Mouse (Mus musculus): ENCODE results near the gene Pfdn6. TPM values are rescaled to one million over a fixed set of nuclear protein-coding genes. Genes with fewer than 3 reads are reported as not detected.

Pfdn6 gene
- polyA plus RNA-seq, 1 experiment from 2014 or later: 177 TPM

GRCm38 (mm10) chr17:33940981-33941380 is 838 bp upstream of the Pfdn6 start:
- Histone ChIP-seq H3K9ac (peak overlapping the region; percentile 93), H3K4me3 (peak overlapping the region; percentile 91), H3K27me3 (replicated peaks) (no peaks in the 10 kb centered on the region), H3K36me3 (peaks cover 70% of the 10 kb centered on the region), H3K27ac (peak overlapping the region; percentile 77), H3K4me1 (peaks cover 33% of the 10 kb centered on the region), H3K4me2 (peak overlapping the region; percentile 98), H3K9me3 (replicated peaks) (no peaks in the 10 kb centered on the region)
- peak; percentile 3; the same call in 1 of the 2 replicates for ATAC-seq
- WGBS (ENCODE audit: insufficient replicate concordance): 1% methylated on average over 26 of the region's 26 CpGs

GRCm38 (mm10) chr17:33938783-33939182 is 1.4 kb downstream of the Pfdn6 start:
- H3K4me2 ChIP-seq: peak overlapping the region; percentile 98
- H3K27ac ChIP-seq: no peak overlapping the region
- H3K27me3 ChIP-seq (replicated peaks): no peaks in the 10 kb centered on the region
- H3K9me3 ChIP-seq (replicated peaks): no peaks in the 10 kb centered on the region
- H3K4me1 ChIP-seq: peaks cover 38% of the 10 kb centered on the region
- whole genome bisulfite sequencing (ENCODE audit: insufficient replicate concordance): 64% methylated on average over 11 of the region's 11 CpGs
- peak overlapping the region; percentile 91 for H3K4me3 ChIP-seq
- peaks cover 69% of the 10 kb centered on the region for H3K36me3 ChIP-seq
- H3K9ac ChIP-seq: peak overlapping the region; percentile 93; the same call in 1 of the 2 replicates
- ATAC-seq: no peak

GRCm38 (mm10) chr17:33936993-33937392 is 3.1 kb downstream of the Pfdn6 start:
- WGBS (ENCODE audit: insufficient replicate concordance): 85% methylated on average over 15 of the region's 15 CpGs
- Histone ChIP-seq H3K4me1 (peaks cover 44% of the 10 kb centered on the region), H3K4me3 (no peak overlapping the region), H3K27ac (no peak overlapping the region), H3K9ac (no peak overlapping the region), H3K36me3 (peaks cover 69% of the 10 kb centered on the region), H3K9me3 (replicated peaks) (no peaks in the 10 kb centered on the region), H3K27me3 (replicated peaks) (no peaks in the 10 kb centered on the region), H3K4me2 (no peak overlapping the region)
- ATAC-seq: no peak

- H3K27me3 ChIP-seq (replicated peaks): no peaks in the 10 kb centered on the region
- peaks cover 45% of the 10 kb centered on the region for H3K4me1 ChIP-seq
- H3K4me2 ChIP-seq: no peak overlapping the region
- no peak overlapping the region for H3K4me3 ChIP-seq
- no peak overlapping the region for H3K9ac ChIP-seq
- 83% methylated on average over 21 of the region's 21 CpGs for WGBS (ENCODE audit: insufficient replicate concordance)
- peaks cover 68% of the 10 kb centered on the region for H3K36me3 ChIP-seq
- H3K9me3 ChIP-seq (replicated peaks): no peaks in the 10 kb centered on the region
- H3K27ac ChIP-seq: no peak overlapping the region
- no peak for ATAC-seq
Observed at GRCm38 (mm10) chr17:33935422-33936055, 4.6 kb downstream of the Pfdn6 start.

GRCm38 (mm10) chr17:33932970-33933369 is 7.2 kb downstream of the Pfdn6 start:
- Histone ChIP-seq H3K36me3 (peaks cover 57% of the 10 kb centered on the region), H3K27me3 (replicated peaks) (no peaks in the 10 kb centered on the region), H3K4me2 (no peak overlapping the region), H3K9ac (no peak overlapping the region), H3K9me3 (replicated peaks) (no peaks in the 10 kb centered on the region), H3K4me3 (no peak overlapping the region), H3K27ac (no peak overlapping the region), H3K4me1 (peaks cover 44% of the 10 kb centered on the region)
- ATAC-seq: no peak
- 85% methylated on average over 15 of the region's 15 CpGs for WGBS (ENCODE audit: insufficient replicate concordance)

GRCm38 (mm10) chr17:33932448-33932847 is 7.7 kb downstream of the Pfdn6 start:
- WGBS (ENCODE audit: insufficient replicate concordance): 85% methylated on average over 14 of the region's 14 CpGs
- Histone ChIP-seq H3K27me3 (replicated peaks) (no peaks in the 10 kb centered on the region), H3K9ac (no peak overlapping the region), H3K27ac (no peak overlapping the region), H3K36me3 (peaks cover 58% of the 10 kb centered on the region), H3K4me2 (no peak overlapping the region), H3K4me1 (peaks cover 49% of the 10 kb centered on the region), H3K9me3 (replicated peaks) (no peaks in the 10 kb centered on the region), H3K4me3 (no peak overlapping the region)
- ATAC-seq: no peak

- Histone ChIP-seq H3K27ac (no peak overlapping the region), H3K9me3 (replicated peaks) (no peaks in the 10 kb centered on the region), H3K4me1 (peaks cover 49% of the 10 kb centered on the region), H3K9ac (no peak overlapping the region), H3K4me2 (no peak overlapping the region), H3K4me3 (no peak overlapping the region), H3K27me3 (replicated peaks) (no peaks in the 10 kb centered on the region), H3K36me3 (peaks cover 57% of the 10 kb centered on the region)
- no peak for ATAC-seq
- 91% methylated on average over 11 of the region's 11 CpGs for WGBS (ENCODE audit: insufficient replicate concordance)
Observed at GRCm38 (mm10) chr17:33931947-33932346, 8.2 kb downstream of the Pfdn6 start.

- peak overlapping the region; percentile 96 for H3K9ac ChIP-seq
- H3K4me1 ChIP-seq: peaks cover 52% of the 10 kb centered on the region
- ATAC-seq: no peak
- peak overlapping the region; percentile 92 for H3K4me3 ChIP-seq
- 38% methylated on average over 18 of the region's 18 CpGs for WGBS (ENCODE audit: insufficient replicate concordance)
- H3K27me3 ChIP-seq (replicated peaks): no peaks in the 10 kb centered on the region
- peak overlapping the region; percentile 67 for H3K27ac ChIP-seq
- peak overlapping the region; percentile 100 for H3K4me2 ChIP-seq
- H3K36me3 ChIP-seq: peaks cover 59% of the 10 kb centered on the region
- no peaks in the 10 kb centered on the region for H3K9me3 ChIP-seq (replicated peaks)
Observed at GRCm38 (mm10) chr17:33931159-33931866, 8.8 kb downstream of the Pfdn6 start.

GRCm38 (mm10) chr17:33930280-33931158 is 9.6 kb downstream of the Pfdn6 start:
- peak overlapping the region; percentile 100 for H3K4me2 ChIP-seq
- peak overlapping the region; percentile 96 for H3K9ac ChIP-seq
- peak overlapping the region; percentile 92 for H3K4me3 ChIP-seq
- no peaks in the 10 kb centered on the region for H3K9me3 ChIP-seq (replicated peaks)
- peaks cover 60% of the 10 kb centered on the region for H3K36me3 ChIP-seq
- ATAC-seq: peak; percentile 19; the same call in 1 of the 2 replicates
- no peaks in the 10 kb centered on the region for H3K27me3 ChIP-seq (replicated peaks)
- peak overlapping the region; percentile 96 for H3K27ac ChIP-seq
- under 1% methylated on average over 45 of the region's 45 CpGs for WGBS (ENCODE audit: insufficient replicate concordance)
- peaks cover 57% of the 10 kb centered on the region for H3K4me1 ChIP-seq

- Histone ChIP-seq H3K27ac (peak within 1 kb of the TSS; percentile 96), H3K9ac (peak within 1 kb of the TSS; percentile 96), H3K4me2 (peak within 1 kb of the TSS; percentile 100), H3K4me1 (peaks cover 63% of the 10 kb centered on the region), H3K9me3 (replicated peaks) (no peaks in the 10 kb centered on the region), H3K36me3 (peaks cover 58% of the 10 kb centered on the region), H3K27me3 (replicated peaks) (no peaks in the 10 kb centered on the region), H3K4me3 (peak within 1 kb of the TSS; percentile 92)
- under 1% methylated on average over 78 of the region's 80 CpGs for WGBS (ENCODE audit: insufficient replicate concordance)
- peak; percentile 78 for ATAC-seq
Observed at GRCm38 (mm10) chr17:33929371-33930279, 10.5 kb downstream of the Pfdn6 start, which contains the start of gene Rgl2. TSS of gene Rgl2 (plus strand) at chr17:33929543.

Data from liver, embryonic 12.5 days (tissue).